Mouse (Mus musculus): Measurements from ENCODE around the gene Camta1.
A peak's percentile ranks its signal among the peaks of the same experiment; 100 is the strongest.

The Camta1 gene

GRCm38 (mm10) chr4:151180394-151180902, 681.2 kb downstream of the Camta1 start:
- no peak for DNase-seq

GRCm38 (mm10) chr4:151179639-151180038, 682.0 kb downstream of the Camta1 start:
- no peak for DNase-seq

- DNase-seq: no peak
These were observed 682.7 kb downstream of the Camta1 start for GRCm38 (mm10) chr4:151178970-151179378.

- no peak for DNase-seq
These were observed 689.1 kb downstream of the Camta1 start for GRCm38 (mm10) chr4:151172526-151172925.

- no peak for DNase-seq
These were observed 690.6 kb downstream of the Camta1 start for GRCm38 (mm10) chr4:151171117-151171516.

- no peak for DNase-seq
These were observed 691.0 kb downstream of the Camta1 start for GRCm38 (mm10) chr4:151170658-151171057.

GRCm38 (mm10) chr4:151166969-151167368, 694.7 kb downstream of the Camta1 start:
- no peak for DNase-seq

- no peak for DNase-seq
These were observed 696.1 kb downstream of the Camta1 start for GRCm38 (mm10) chr4:151165539-151165938.

GRCm38 (mm10) chr4:151164309-151164708, 697.4 kb downstream of the Camta1 start:
- no peak for DNase-seq

- no peak for DNase-seq
These were observed 699.8 kb downstream of the Camta1 start for GRCm38 (mm10) chr4:151161869-151162268.

GRCm38 (mm10) chr4:151160932-151161331, 700.7 kb downstream of the Camta1 start:
- DNase-seq: no peak

- no peak for DNase-seq
These were observed 701.2 kb downstream of the Camta1 start for GRCm38 (mm10) chr4:151160476-151160875.

GRCm38 (mm10) chr4:151158250-151158649, 703.4 kb downstream of the Camta1 start:
- no peak for DNase-seq

- peak; percentile 81 for DNase-seq
These were observed 704.8 kb downstream of the Camta1 start for GRCm38 (mm10) chr4:151156904-151157303.

GRCm38 (mm10) chr4:151155587-151155986, 706.1 kb downstream of the Camta1 start:
- DNase-seq: no peak

GRCm38 (mm10) chr4:151154306-151154705, 707.4 kb downstream of the Camta1 start:
- no peak for DNase-seq

GRCm38 (mm10) chr4:151152010-151152409, 709.7 kb downstream of the Camta1 start:
- DNase-seq: no peak

GRCm38 (mm10) chr4:151150842-151151241, 710.8 kb downstream of the Camta1 start:
- DNase-seq: no peak

- no peak for DNase-seq
These were observed 711.6 kb downstream of the Camta1 start for GRCm38 (mm10) chr4:151150115-151150514.

GRCm38 (mm10) chr4:151147541-151147940, 714.1 kb downstream of the Camta1 start:
- DNase-seq: no peak

- DNase-seq: no peak
These were observed 717.6 kb downstream of the Camta1 start for GRCm38 (mm10) chr4:151144121-151144520.

- DNase-seq: peak; percentile 95
These were observed 720.3 kb downstream of the Camta1 start for GRCm38 (mm10) chr4:151141196-151141880.

GRCm38 (mm10) chr4:151140368-151140982, 721.2 kb downstream of the Camta1 start:
- no peak for DNase-seq

All from thymus, postnatal 4 days (tissue).